Mouse (Mus musculus) forebrain, embryonic 15.5 days (tissue): ENCODE data around the gene Msi2. TPM values are rescaled to one million over a fixed set of nuclear protein-coding genes. Genes with fewer than 3 reads are reported as not detected.

Source experiments
- ATAC-seq: fragments of 200-750 bp; cut with Nextera tagmentation; replicated peaks from 2 replicates; pipeline ENCODE4 v1.8.0; 2017; ENCODE audit warnings: mild to moderate bottlenecking, moderate TSS enrichment, moderate library complexity
- H3K27ac ChIP-seq: fragments of 300-500 bp; sonication (generic); replicated peaks from 2 replicates; pipeline ENCODE4 v1.5.1; 2015; ENCODE audit warnings: mild to moderate bottlenecking, inconsistent platforms
- H3K27me3 ChIP-seq: fragments of 300-500 bp; sonication (generic); 2 replicates; pipeline ENCODE4 v1.6.1; 2015; ENCODE audit warnings: inconsistent platforms
- H3K36me3 ChIP-seq: fragments of 300-500 bp; sonication (generic); 2 replicates; pipeline ENCODE4 v1.6.1; 2015; ENCODE audit warnings: mild to moderate bottlenecking, inconsistent platforms
- H3K4me1 ChIP-seq: fragments of 300-500 bp; sonication (generic); 2 replicates; pipeline ENCODE4 v1.6.1; 2015; ENCODE audit warnings: inconsistent platforms
- H3K4me2 ChIP-seq: fragments of 300-500 bp; sonication (generic); replicated peaks from 2 replicates; pipeline ENCODE4 v1.6.1; 2015; ENCODE audit warnings: mild to moderate bottlenecking, inconsistent platforms
- H3K4me3 ChIP-seq: fragments of 300-500 bp; sonication (generic); 2 replicates; pipeline ENCODE4 v1.5.1; 2015; ENCODE audit warnings: mild to moderate bottlenecking, inconsistent platforms
- H3K9ac ChIP-seq: fragments of 300-500 bp; sonication (generic); replicated peaks from 2 replicates; pipeline ENCODE4 v1.6.1; 2015; ENCODE audit warnings: mild to moderate bottlenecking, inconsistent platforms
- H3K9me3 ChIP-seq: fragments of 300-500 bp; sonication (generic); 2 replicates; pipeline ENCODE4 v1.6.1; 2016; ENCODE audit warnings: inconsistent platforms
- WGBS: fragments of 180-500 bp; shearing (Covaris S2); methylation state at CpG from one replicate; pipeline ENCODE4 v1.1.7; 2015; ENCODE audit warnings: mixed read lengths; 5-methylcytosine and 5-hydroxymethylcytosine counted together
- polyA plus RNA-seq: library from polyadenylated mRNA; unstranded; fragments of >200 nt; fragmentation: Nextera tagmentation; extraction: Ambion mirVana; gene quantifications from 2 replicates; pipeline ENCODE4 v1.2.1, GENCODE M21; 2015

Gene Msi2
- polyA plus RNA-seq, 1 experiment from 2014 or later, result 27.1 TPM

GRCm38 (mm10) chr11:88400235-88400634 lies 318.1 kb downstream of the Msi2 start:
- WGBS, result 77% methylated on average over 6 of the region's 6 CpGs
- no peak for ATAC-seq
- Histone ChIP-seq H3K27me3 (no peaks in the 10 kb centered on the region), H3K4me2 (no peak overlapping the region), H3K27ac (no peak overlapping the region), H3K4me3 (no peak overlapping the region), H3K36me3 (no peaks in the 10 kb centered on the region), H3K4me1 (peaks cover 66% of the 10 kb centered on the region), H3K9ac (no peak overlapping the region), H3K9me3 (no peaks in the 10 kb centered on the region)

- no peaks in the 10 kb centered on the region for H3K27me3 ChIP-seq
- peaks cover 66% of the 10 kb centered on the region for H3K4me1 ChIP-seq
- 61% methylated on average over 5 of the region's 5 CpGs for WGBS
- no peak overlapping the region for H3K9ac ChIP-seq
- 0 out of 2 replicates have a peak, but pooled peaks have one; percentile 36 for ATAC-seq
- H3K4me2 ChIP-seq, result no peak overlapping the region
- H3K27ac ChIP-seq, result 0 out of 2 replicates have a peak overlapping the region, but pooled peaks have one; percentile 3
- H3K4me3 ChIP-seq, result no peak overlapping the region
- H3K9me3 ChIP-seq, result no peaks in the 10 kb centered on the region
- no peaks in the 10 kb centered on the region for H3K36me3 ChIP-seq
Observed at GRCm38 (mm10) chr11:88399431-88399830, 318.9 kb downstream of the Msi2 start.

GRCm38 (mm10) chr11:88399028-88399427 lies 319.3 kb downstream of the Msi2 start:
- ATAC-seq, result no peak
- Histone ChIP-seq H3K4me3 (no peak overlapping the region), H3K4me1 (peaks cover 66% of the 10 kb centered on the region), H3K36me3 (no peaks in the 10 kb centered on the region), H3K27me3 (no peaks in the 10 kb centered on the region), H3K4me2 (no peak overlapping the region), H3K27ac (0 out of 2 replicates have a peak overlapping the region, but pooled peaks have one; percentile 3), H3K9me3 (no peaks in the 10 kb centered on the region), H3K9ac (no peak overlapping the region)
- 76% methylated on average over 5 of the region's 5 CpGs for WGBS

- Histone ChIP-seq H3K9ac (no peak overlapping the region), H3K4me1 (peaks cover 51% of the 10 kb centered on the region), H3K27ac (peak overlapping the region; percentile 46), H3K9me3 (no peaks in the 10 kb centered on the region), H3K4me3 (no peak overlapping the region), H3K36me3 (no peaks in the 10 kb centered on the region), H3K27me3 (no peaks in the 10 kb centered on the region), H3K4me2 (no peak overlapping the region)
- WGBS, result 71% methylated on average over 8 of the region's 8 CpGs
- ATAC-seq, result no peak
Observed at GRCm38 (mm10) chr11:88395076-88395990, 323.0 kb downstream of the Msi2 start.

- Histone ChIP-seq H3K9ac (no peak overlapping the region), H3K4me1 (peaks cover 50% of the 10 kb centered on the region), H3K27me3 (no peaks in the 10 kb centered on the region), H3K4me3 (no peak overlapping the region), H3K9me3 (no peaks in the 10 kb centered on the region), H3K4me2 (no peak overlapping the region), H3K27ac (peak overlapping the region; percentile 46), H3K36me3 (no peaks in the 10 kb centered on the region)
- 55% methylated on average over 19 of the region's 19 CpGs for WGBS
- no peak; the same call in 1 of the 2 replicates for ATAC-seq
Observed at GRCm38 (mm10) chr11:88394341-88395075, 323.8 kb downstream of the Msi2 start.

- Histone ChIP-seq H3K4me2 (no peak overlapping the region), H3K27me3 (no peaks in the 10 kb centered on the region), H3K27ac (no peak overlapping the region), H3K4me1 (peaks cover 49% of the 10 kb centered on the region), H3K9me3 (no peaks in the 10 kb centered on the region), H3K4me3 (no peak overlapping the region), H3K9ac (no peak overlapping the region), H3K36me3 (no peaks in the 10 kb centered on the region)
- WGBS, result 61% methylated on average over 10 of the region's 10 CpGs
- ATAC-seq, result 0 out of 2 replicates have a peak, but pooled peaks have one; percentile 29
Observed at GRCm38 (mm10) chr11:88392715-88393114, 325.6 kb downstream of the Msi2 start.

GRCm38 (mm10) chr11:88391181-88391814 lies 327.0 kb downstream of the Msi2 start:
- no peaks in the 10 kb centered on the region for H3K27me3 ChIP-seq
- H3K36me3 ChIP-seq, result no peaks in the 10 kb centered on the region
- H3K9ac ChIP-seq, result no peak overlapping the region
- no peak overlapping the region for H3K4me3 ChIP-seq
- peaks cover 49% of the 10 kb centered on the region for H3K4me1 ChIP-seq
- no peak overlapping the region; the same call in 1 of the 2 replicates for H3K27ac ChIP-seq
- H3K9me3 ChIP-seq, result no peaks in the 10 kb centered on the region
- 41% methylated on average over 8 of the region's 8 CpGs for WGBS
- peak; percentile 33; the same call in 1 of the 2 replicates for ATAC-seq
- no peak overlapping the region for H3K4me2 ChIP-seq

GRCm38 (mm10) chr11:88389530-88389929 lies 328.8 kb downstream of the Msi2 start:
- Histone ChIP-seq H3K36me3 (no peaks in the 10 kb centered on the region), H3K27me3 (no peaks in the 10 kb centered on the region), H3K27ac (no peak overlapping the region), H3K4me1 (peaks cover 36% of the 10 kb centered on the region), H3K9ac (no peak overlapping the region), H3K4me2 (no peak overlapping the region), H3K4me3 (no peak overlapping the region), H3K9me3 (no peaks in the 10 kb centered on the region)
- ATAC-seq, result 0 out of 2 replicates have a peak, but pooled peaks have one; percentile 33
- 35% methylated on average over 6 of the region's 6 CpGs for WGBS

- Histone ChIP-seq H3K27me3 (no peaks in the 10 kb centered on the region), H3K27ac (no peak overlapping the region), H3K4me1 (peaks cover 30% of the 10 kb centered on the region), H3K4me2 (no peak overlapping the region), H3K4me3 (no peak overlapping the region), H3K9ac (no peak overlapping the region), H3K9me3 (no peaks in the 10 kb centered on the region), H3K36me3 (no peaks in the 10 kb centered on the region)
- no peak for ATAC-seq
- 79% methylated on average over 4 of the region's 4 CpGs for WGBS
Observed at GRCm38 (mm10) chr11:88386916-88387315, 331.4 kb downstream of the Msi2 start.

- no peak overlapping the region for H3K9ac ChIP-seq
- H3K9me3 ChIP-seq, result no peaks in the 10 kb centered on the region
- H3K36me3 ChIP-seq, result no peaks in the 10 kb centered on the region
- H3K27ac ChIP-seq, result 0 out of 2 replicates have a peak overlapping the region, but pooled peaks have one; percentile 23
- peaks cover 23% of the 10 kb centered on the region for H3K4me1 ChIP-seq
- no peaks in the 10 kb centered on the region for H3K27me3 ChIP-seq
- 59% methylated on average over 9 of the region's 9 CpGs for WGBS
- H3K4me3 ChIP-seq, result no peak overlapping the region
- no peak overlapping the region for H3K4me2 ChIP-seq
- no peak for ATAC-seq
Observed at GRCm38 (mm10) chr11:88382449-88382848, 335.9 kb downstream of the Msi2 start.

GRCm38 (mm10) chr11:88381145-88381909 lies 337.0 kb downstream of the Msi2 start:
- no peak overlapping the region for H3K4me2 ChIP-seq
- no peak overlapping the region for H3K4me3 ChIP-seq
- no peaks in the 10 kb centered on the region for H3K27me3 ChIP-seq
- no peaks in the 10 kb centered on the region for H3K9me3 ChIP-seq
- H3K9ac ChIP-seq, result no peak overlapping the region
- 65% methylated on average over 12 of the region's 14 CpGs for WGBS
- H3K4me1 ChIP-seq, result peaks cover 27% of the 10 kb centered on the region
- no peak for ATAC-seq
- H3K36me3 ChIP-seq, result no peaks in the 10 kb centered on the region
- H3K27ac ChIP-seq, result no peak overlapping the region
